Mouse (Mus musculus): ENCODE results near the gene Plekhf1. TPM values are rescaled to one million over a fixed set of nuclear protein-coding genes. Genes with fewer than 3 reads are reported as not detected.

Gene Plekhf1
- total RNA-seq, 2 experiments from 2014 or later = 9.7 to 11.0 TPM

GRCm38 (mm10) chr7:38219526-38219925, 8.3 kb downstream of the Plekhf1 start:
- intact Hi-C loops (cut with DNase I) = no loop called here
- DNase-seq = no peak

- no peak for DNase-seq
- intact Hi-C loops (cut with DNase I) = no loop called here
Observed at GRCm38 (mm10) chr7:38218631-38219367, 9.0 kb downstream of the Plekhf1 start.

GRCm38 (mm10) chr7:38217417-38218171, 10.2 kb downstream of the Plekhf1 start:
- DNase-seq = peak; percentile 94 to 97
- intact Hi-C loops (cut with DNase I) = no loop called here

GRCm38 (mm10) chr7:38215697-38216096, 12.1 kb downstream of the Plekhf1 start:
- DNase-seq = no peak
- intact Hi-C loops (cut with DNase I) = no loop called here

- intact Hi-C loops (cut with DNase I) = no loop called here
- no peak for DNase-seq
Observed at GRCm38 (mm10) chr7:38215281-38215680, 12.5 kb downstream of the Plekhf1 start.

GRCm38 (mm10) chr7:38214473-38215214, 13.2 kb downstream of the Plekhf1 start:
- no peak for DNase-seq
- intact Hi-C loops (cut with DNase I) = no loop called here

GRCm38 (mm10) chr7:38212651-38213062, 15.2 kb downstream of the Plekhf1 start:
- peak; percentile 47 to 51 for DNase-seq
- intact Hi-C loops (cut with DNase I) = no loop called here

GRCm38 (mm10) chr7:38209478-38210152, 18.2 kb downstream of the Plekhf1 start:
- intact Hi-C loops (cut with DNase I) = no loop called here
- no peak for DNase-seq

GRCm38 (mm10) chr7:38208969-38209368, 18.8 kb downstream of the Plekhf1 start:
- intact Hi-C loops (cut with DNase I) = no loop called here

GRCm38 (mm10) chr7:38206564-38206963, 21.3 kb downstream of the Plekhf1 start:
- DNase-seq = no peak
- intact Hi-C loops (cut with DNase I) = no loop called here

More at GRCm38 (mm10) chr7:38208969-38209368, 18.8 kb downstream of the Plekhf1 start:
- DNase-seq = no peak

- no peak for DNase-seq
- intact Hi-C loops (cut with DNase I) = no loop called here
Observed at GRCm38 (mm10) chr7:38205801-38206200, 22.0 kb downstream of the Plekhf1 start.

- intact Hi-C loops (cut with DNase I) = loop anchor here (5.0 kb wide), 1 partner anchor 63 kb away; no protein-coding TSS in a partner anchor
Observed at GRCm38 (mm10) chr7:38204314-38204713, 23.5 kb downstream of the Plekhf1 start.

GRCm38 (mm10) chr7:38201290-38201658, 26.5 kb downstream of the Plekhf1 start:
- intact Hi-C loops (cut with DNase I) = loop anchor here (5.0 kb wide), 1 partner anchor 66 kb away; no protein-coding TSS in a partner anchor
- DNase-seq = no peak

More at GRCm38 (mm10) chr7:38204314-38204713, 23.5 kb downstream of the Plekhf1 start:
- DNase-seq = no peak

GRCm38 (mm10) chr7:38200606-38201289, 27.1 kb downstream of the Plekhf1 start:
- peak; percentile 89 to 93 for DNase-seq
- intact Hi-C loops (cut with DNase I) = loop anchor here (1.0 to 5.0 kb wide), 2 partner anchors 17 to 67 kb away; partner anchors contain the start of gene 1600014C10Rik

- intact Hi-C loops (cut with DNase I) = loop anchor here (1.0 to 5.0 kb wide), 2 partner anchors 17 to 67 kb away; partner anchors contain the start of gene 1600014C10Rik
- no peak for DNase-seq
Observed at GRCm38 (mm10) chr7:38199907-38200605, 27.8 kb downstream of the Plekhf1 start.

GRCm38 (mm10) chr7:38191571-38191970, 36.2 kb downstream of the Plekhf1 start:
- no peak for DNase-seq
- intact Hi-C loops (cut with DNase I) = no loop called here

GRCm38 (mm10) chr7:38191146-38191545, 36.7 kb downstream of the Plekhf1 start:
- DNase-seq = no peak
- intact Hi-C loops (cut with DNase I) = no loop called here

- intact Hi-C loops (cut with DNase I) = no loop called here
- no peak for DNase-seq
Observed at GRCm38 (mm10) chr7:38190056-38190835, 37.6 kb downstream of the Plekhf1 start.

Data from heart, postnatal 10 days (tissue).